Mouse (Mus musculus) layer of hippocampus, postnatal 14 days (tissue): ENCODE measurements around the gene Ndufa7. TPM values are rescaled to one million over a fixed set of nuclear protein-coding genes. Genes with fewer than 3 reads are reported as not detected.
"Not testable (repeated sequence)": the region's sequence is repeated elsewhere in the genome, so short reads cannot be mapped to it uniquely, and the experiment has no call there.

Experiments
- DNase-seq, 2 experiments: peaks; one replicate each; pipeline ENCODE4 v3.0.0; 2021 to 2022; ENCODE audit warnings: low spot score in 2 of 2, mixed read lengths in 1 of 2
- microRNA-seq, 2 experiments: library from miRNA; unstranded; fragments of <30 nt; microRNA quantifications; one replicate each; pipeline ENCODE4 v1.2.0; 2021
- total RNA-seq, 2 experiments: library from RNA; stranded (reverse); gene quantifications; 2 replicates each; pipeline ENCODE4 v1.2.3; 2021

The Ndufa7 gene
- total RNA-seq, 2 experiments from 2014 or later: 209 to 232 TPM

DNA sequence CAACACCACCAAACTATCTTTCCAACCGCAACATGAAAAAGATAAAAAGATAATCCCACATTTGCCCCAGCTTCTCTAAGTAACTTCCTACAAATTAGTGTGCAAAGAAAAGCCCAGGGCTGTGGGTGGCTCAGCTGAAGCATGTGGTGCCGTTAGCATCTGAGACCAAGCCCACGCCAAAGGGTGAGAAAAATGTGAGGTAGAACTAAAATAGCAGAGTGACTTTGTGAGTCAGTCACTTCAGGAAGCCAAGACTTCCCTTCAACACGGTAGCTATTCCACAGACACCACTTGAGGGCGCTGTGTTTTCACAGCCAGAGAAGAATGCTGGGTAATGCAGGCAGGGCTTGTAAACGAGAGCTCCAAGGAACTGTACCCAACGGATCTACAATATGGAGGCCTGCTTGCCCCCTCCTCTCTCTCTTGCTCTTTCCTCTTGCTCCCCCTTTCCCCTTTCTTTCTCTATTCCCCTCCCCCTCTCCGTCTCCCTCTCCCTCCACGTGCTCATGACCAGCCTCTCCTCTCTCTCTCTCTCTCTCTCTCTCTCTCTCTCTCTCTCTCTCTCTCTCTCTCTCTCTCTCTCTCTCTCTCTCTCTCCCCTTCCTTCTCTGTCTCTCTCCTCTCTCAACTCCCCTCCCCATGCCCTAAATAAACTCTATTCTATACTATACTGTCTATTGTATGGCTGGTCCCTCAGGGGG is 41.1 kb downstream of the Ndufa7 start:
- peak; percentile 58 to 71 for DNase-seq

DNA sequence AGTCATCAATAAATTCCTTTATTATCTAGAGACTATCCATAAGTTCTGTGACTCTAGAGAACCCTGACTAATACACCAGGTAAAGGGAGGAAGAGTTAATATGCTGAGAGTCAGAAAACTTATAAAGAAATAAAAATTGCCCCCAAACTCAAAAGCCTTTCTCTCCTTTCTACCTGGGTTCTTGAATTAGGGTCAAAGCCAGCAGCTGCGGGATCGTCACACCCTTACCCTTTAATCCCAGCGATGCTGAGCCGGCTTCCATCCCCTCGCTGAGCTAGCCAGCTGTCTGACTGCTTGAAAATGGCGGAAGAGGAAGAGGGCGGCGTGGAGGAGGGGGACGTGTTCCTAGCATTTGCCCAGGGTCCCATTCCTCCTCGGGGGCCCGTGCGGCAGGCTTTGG is 49.2 kb downstream of the Ndufa7 start, which contains the start of gene Gm7029:
Gene Gm7029 (plus strand): TSS at position 301 of the 400 bp plus-strand sequence.
- DNase-seq: not testable (repeated sequence)

- no peak for DNase-seq
These were observed 50.0 kb downstream of the Ndufa7 start for GRCm38 (mm10) chr17:33874411-33874810.

- not testable (repeated sequence) for DNase-seq
These were observed 51.4 kb downstream of the Ndufa7 start for GRCm38 (mm10) chr17:33875797-33876196.

GRCm38 (mm10) chr17:33884320-33884719 is 59.9 kb downstream of the Ndufa7 start:
- DNase-seq: not testable (repeated sequence)

DNA sequence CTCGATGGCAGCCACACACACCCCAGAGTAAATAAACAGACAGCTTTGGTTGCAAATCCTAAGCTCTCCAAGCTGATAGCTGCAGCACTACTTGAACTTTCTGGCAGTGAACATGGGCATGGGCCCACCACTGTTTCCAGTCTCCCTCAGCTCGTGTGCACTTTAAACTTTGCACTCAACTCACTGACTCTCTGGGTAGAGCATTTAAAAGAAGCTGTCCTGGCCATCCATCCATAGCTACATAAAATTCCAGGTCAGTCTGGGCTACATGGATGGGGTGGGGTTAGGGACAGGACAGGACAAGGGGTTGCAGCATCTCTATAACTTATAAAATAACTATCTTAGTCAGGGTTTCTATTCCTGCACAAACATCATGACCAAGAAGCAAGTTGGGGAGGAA is 63.4 kb downstream of the Ndufa7 start:
- not testable (repeated sequence) for DNase-seq

Small RNA genes lying within 50 kb of the gene (microRNA-seq; reads per million reads assigned to microRNA genes)
- gene Gm27740: 0 reads per million in 2 experiments

Other genes with a start within 250 kb of the Ndufa7 start
- 10 to 100 TPM; 40.6 to 45.0 TPM for gene Zfp414, start 195.5 kb upstream of the Ndufa7 start, total RNA-seq
- under 1 TPM in 1 of 2 experiments, not detected in 1; 0.60 TPM for gene Pram1, start 186.5 kb upstream of the Ndufa7 start, total RNA-seq
- 100 to 1,000 TPM; 128 to 134 TPM for gene Hnrnpm, start 137.7 kb upstream of the Ndufa7 start, total RNA-seq
- 10 to 100 TPM; 84.7 to 89.0 TPM for gene March2, start 105.9 kb upstream of the Ndufa7 start, total RNA-seq
- 100 to 1,000 TPM; 281 to 286 TPM for gene Rab11b, start 64.0 kb upstream of the Ndufa7 start, total RNA-seq
- gene Angptl4, start 42.7 kb upstream of the Ndufa7 start, total RNA-seq: 1 to 10 TPM; 4.8 to 5.8 TPM
- 10 to 100 TPM; 45.2 to 48.1 TPM for gene Kank3, start 14.1 kb upstream of the Ndufa7 start, total RNA-seq
- 100 to 1,000 TPM; 776 to 830 TPM for gene Rps28, start within 50 bp of the Ndufa7 start, total RNA-seq
- 10 to 100 TPM; 25.9 to 28.8 TPM for gene Cd320, start 18.5 kb downstream of the Ndufa7 start, total RNA-seq
- not detected for gene Gm7029, start 49.3 kb downstream of the Ndufa7 start, total RNA-seq
- 1 to 10 TPM; 2.9 to 4.5 TPM for gene Kifc1, start 66.1 kb downstream of the Ndufa7 start, total RNA-seq
- under 1 TPM in 1 of 2 experiments, not detected in 1; 0.50 TPM for gene Platr17, start 80.6 kb downstream of the Ndufa7 start, total RNA-seq
- gene Daxx, start 84.8 kb downstream of the Ndufa7 start, total RNA-seq: 10 to 100 TPM; 28.0 to 28.6 TPM
- 10 to 100 TPM; 27.4 to 34.4 TPM for gene Tapbp, start 91.3 kb downstream of the Ndufa7 start, total RNA-seq
- gene Zbtb22, start 91.3 kb downstream of the Ndufa7 start, total RNA-seq: 10 to 100 TPM; 30.5 to 34.0 TPM
- 10 to 100 TPM; 67.0 to 68.9 TPM for gene Rgl2, start 105.0 kb downstream of the Ndufa7 start, total RNA-seq
- gene Pfdn6, start 115.8 kb downstream of the Ndufa7 start, total RNA-seq: 10 to 100 TPM; 89.3 to 93.4 TPM
- gene Wdr46, start 116.1 kb downstream of the Ndufa7 start, total RNA-seq: 10 to 100 TPM; 17.5 to 18.5 TPM
- 1 to 10 TPM; 5.4 to 6.8 TPM for gene B3galt4, start 126.9 kb downstream of the Ndufa7 start, total RNA-seq
- 10 to 100 TPM; 78.5 to 84.4 TPM for gene Vps52, start 131.2 kb downstream of the Ndufa7 start, total RNA-seq
- 100 to 1,000 TPM; 356 to 380 TPM for gene Rps18, start 131.4 kb downstream of the Ndufa7 start, total RNA-seq
- gene H2-K1, start 175.8 kb downstream of the Ndufa7 start, total RNA-seq: 10 to 100 TPM; 14.4 to 15.9 TPM
- gene Ring1, start 200.1 kb downstream of the Ndufa7 start, total RNA-seq: 10 to 100 TPM; 32.5 to 37.8 TPM
- gene H2-Ke6, start 203.5 kb downstream of the Ndufa7 start, total RNA-seq: 10 to 100 TPM; 48.0 to 48.7 TPM
- gene Slc39a7, start 207.1 kb downstream of the Ndufa7 start, total RNA-seq: 10 to 100 TPM; 91.2 to 97.5 TPM
- 10 to 100 TPM; 70.9 to 72.1 TPM for gene Rxrb, start 207.2 kb downstream of the Ndufa7 start, total RNA-seq
- 10 to 100 TPM; 26.8 to 27.4 TPM for gene Col11a2, start 214.9 kb downstream of the Ndufa7 start, total RNA-seq